Mouse (Mus musculus) liver, postnatal 0 days (tissue): ENCODE measurements around the gene Scamp2. TPM values are rescaled to one million over a fixed set of nuclear protein-coding genes. Genes with fewer than 3 reads are reported as not detected.
A peak's percentile ranks its signal among the peaks of the same experiment; 100 is the strongest.

Source experiments
- ATAC-seq: fragments of 200-750 bp; cut with Nextera tagmentation; 2 replicates; pipeline ENCODE4 v1.8.0; 2017; ENCODE audit warnings: mild to moderate bottlenecking, moderate library complexity
- DNase-seq: peaks from one replicate; pipeline ENCODE4 v3.0.0-alpha.2; 2016
- H3K27ac ChIP-seq: fragments of 300-500 bp; sonication (generic); 2 replicates; pipeline ENCODE4 v1.5.1; 2014; ENCODE audit warnings: antibody characterized with exemption, moderate library complexity, mild to moderate bottlenecking, low read depth
- H3K27me3 ChIP-seq: fragments of 300-500 bp; sonication (generic); 2 replicates; pipeline ENCODE4 v1.6.1; 2014; ENCODE audit warnings: low read length, control low read depth, mixed read lengths; ENCODE audit not compliant: insufficient read depth
- H3K36me3 ChIP-seq: fragments of 300-500 bp; sonication (generic); replicated peaks from 2 replicates; pipeline ENCODE4 v1.6.1; 2014; ENCODE audit warnings: mild to moderate bottlenecking, control low read depth, low read length, moderate library complexity, mixed read lengths; ENCODE audit not compliant: insufficient read depth
- H3K4me1 ChIP-seq: fragments of 300-500 bp; sonication (generic); 2 replicates; pipeline ENCODE4 v1.6.1; 2014; ENCODE audit warnings: antibody characterized with exemption, mild to moderate bottlenecking, control low read depth; ENCODE audit not compliant: insufficient read depth
- H3K4me2 ChIP-seq: fragments of 300-500 bp; sonication (generic); 2 replicates; pipeline ENCODE4 v1.6.1; 2014; ENCODE audit warnings: low read depth, mild to moderate bottlenecking, low read length, moderate library complexity, mixed read lengths
- H3K4me3 ChIP-seq: fragments of 300-500 bp; sonication (generic); 2 replicates; pipeline ENCODE4 v1.5.1; 2014; ENCODE audit warnings: low read depth, low read length
- H3K9ac ChIP-seq: fragments of 300-500 bp; sonication (generic); replicated peaks from 2 replicates; pipeline ENCODE4 v1.6.1; 2014; ENCODE audit warnings: mild to moderate bottlenecking, moderate library complexity
- H3K9me3 ChIP-seq: fragments of 300-500 bp; sonication (generic); 2 replicates; pipeline ENCODE4 v1.6.1; 2016; ENCODE audit warnings: mild to moderate bottlenecking, control low read depth, low read length, mixed read lengths
- CTCF ChIP-seq: sonication (generic); IDR thresholded peaks from 2 replicates; pipeline ENCODE4 v1.5.1; 2016; ENCODE audit warnings: antibody characterized with exemption, low read depth
- EP300 ChIP-seq: IDR thresholded peaks from 2 replicates; pipeline ENCODE4 v1.6.1; 2016; ENCODE audit warnings: antibody characterized with exemption, low read depth, mild to moderate bottlenecking
- WGBS: fragments of 180-500 bp; shearing (Covaris S2); extraction: QIAGEN DNeasy Blood & Tissue Kit; methylation state at CpG from one replicate; pipeline ENCODE4 v1.1.7; 2014; ENCODE audit not compliant: insufficient replicate concordance; 5-methylcytosine and 5-hydroxymethylcytosine counted together
- polyA plus RNA-seq: library from polyadenylated mRNA; unstranded; fragments of >200 nt; fragmentation: Nextera tagmentation; extraction: Ambion mirVana; gene quantifications from 2 replicates; pipeline ENCODE4 v1.2.1, GENCODE M21; 2015

Scamp2 gene
- polyA plus RNA-seq, 1 experiment from 2014 or later = 31.2 TPM

GRCm38 (mm10) chr9:57547869-57548268 is 12.9 kb upstream of the Scamp2 start:
- Histone ChIP-seq H3K27ac (no peak overlapping the region), H3K4me2 (no peak overlapping the region), H3K4me1 (peaks cover 12% of the 10 kb centered on the region), H3K9me3 (no peaks in the 10 kb centered on the region), H3K27me3 (no peaks in the 10 kb centered on the region), H3K9ac (no peak overlapping the region), H3K36me3 (peaks cover 28% of the 10 kb centered on the region), H3K4me3 (no peak overlapping the region)
- WGBS = 80% methylated on average over 11 of the region's 11 CpGs
- no peak for DNase-seq
- no peak for TF ChIP-seq CTCF
- no peak for TF ChIP-seq EP300
- no peak for ATAC-seq

DNA sequence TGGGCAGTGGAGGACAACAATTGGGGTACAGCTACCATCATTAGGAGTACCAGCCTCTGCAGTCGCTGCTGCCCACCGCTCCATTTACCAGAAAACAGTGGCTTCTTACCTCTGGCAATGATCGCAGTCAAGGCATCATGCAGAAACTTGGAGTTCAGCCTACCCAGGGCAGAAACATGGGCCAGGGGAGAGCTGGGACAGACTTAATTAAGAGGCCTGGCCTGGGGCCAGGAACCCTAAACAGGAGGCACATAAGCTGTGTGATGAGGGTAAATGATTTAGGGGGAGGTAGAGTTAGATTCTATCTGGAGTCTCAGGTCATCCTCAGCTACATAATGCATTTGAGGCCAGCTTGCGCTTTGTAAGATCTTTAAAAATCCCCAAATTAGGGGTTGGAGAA is 11.6 kb upstream of the Scamp2 start:
- Histone ChIP-seq H3K4me2 (no peak overlapping the region), H3K9me3 (no peaks in the 10 kb centered on the region), H3K9ac (no peak overlapping the region), H3K4me1 (peaks cover 12% of the 10 kb centered on the region), H3K27ac (no peak overlapping the region), H3K27me3 (no peaks in the 10 kb centered on the region), H3K36me3 (peaks cover 21% of the 10 kb centered on the region), H3K4me3 (no peak overlapping the region)
- no peak for TF ChIP-seq EP300
- no peak for TF ChIP-seq CTCF
- no peak for DNase-seq
- WGBS = 86% methylated on average over 4 of the region's 4 CpGs
- no peak for ATAC-seq

GRCm38 (mm10) chr9:57550126-57550862 is 10.4 kb upstream of the Scamp2 start:
- peaks cover 11% of the 10 kb centered on the region; the same call in 1 of the 2 replicates for H3K36me3 ChIP-seq
- H3K27me3 ChIP-seq = no peaks in the 10 kb centered on the region
- H3K9me3 ChIP-seq = no peaks in the 10 kb centered on the region
- DNase-seq = no peak
- no peak overlapping the region for H3K27ac ChIP-seq
- H3K4me3 ChIP-seq = no peak overlapping the region
- H3K4me1 ChIP-seq = peaks cover 12% of the 10 kb centered on the region
- ATAC-seq = no peak
- 72% methylated on average over 11 of the region's 11 CpGs for WGBS
- H3K4me2 ChIP-seq = no peak overlapping the region
- H3K9ac ChIP-seq = no peak overlapping the region
- no peak for TF ChIP-seq EP300
- no peak for TF ChIP-seq CTCF

DNA sequence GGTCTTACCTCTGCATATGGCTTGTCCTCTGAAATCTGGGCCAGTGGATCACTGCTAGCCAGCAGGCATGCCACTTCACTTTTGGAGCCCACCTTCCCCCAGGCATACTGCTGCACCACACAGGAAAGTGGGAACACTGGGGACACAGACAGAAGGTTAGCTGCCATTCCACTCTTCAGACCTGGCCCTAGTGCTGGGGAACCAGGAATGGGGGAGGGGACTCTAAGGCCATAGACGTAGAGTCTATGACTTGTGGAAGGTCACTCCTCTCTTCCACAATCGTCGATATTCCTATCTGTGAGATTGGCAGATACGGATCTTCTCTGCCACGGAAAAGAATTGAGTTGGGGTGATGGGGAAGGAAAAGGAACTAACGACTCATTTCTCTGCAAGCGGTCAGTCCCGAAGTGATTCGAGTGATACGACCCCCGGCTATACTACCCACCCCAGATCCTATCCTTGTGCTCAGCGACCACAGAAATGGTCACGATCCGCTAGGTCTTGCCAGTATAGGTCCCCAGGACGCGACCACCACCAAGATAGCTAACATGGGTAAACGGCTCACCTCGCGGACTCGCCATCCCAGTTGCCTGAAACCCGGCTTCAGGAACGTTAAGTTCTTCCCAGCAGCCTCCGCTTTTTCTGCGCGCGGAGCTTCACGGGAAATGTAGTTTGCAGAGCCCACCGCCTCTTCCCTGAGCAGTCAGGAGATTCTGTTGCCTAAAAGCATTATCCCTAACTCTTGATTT is 8.4 kb upstream of the Scamp2 start, which contains the start of gene Mpi:
TSS of gene Mpi (minus strand) at position 625 of the 749 bp plus-strand sequence.
- H3K27ac ChIP-seq = no peak within 1 kb of the TSS
- peak within 1 kb of the TSS; percentile 65 for H3K4me3 ChIP-seq
- ATAC-seq (peak; percentile 55; the same call in 1 of the 2 replicates), DNase-seq (peak; percentile 71)
- H3K27me3 ChIP-seq = no peaks in the 10 kb centered on the region
- WGBS = 1% methylated on average over 28 of the region's 28 CpGs
- no peaks in the 10 kb centered on the region for H3K9me3 ChIP-seq
- H3K4me1 ChIP-seq = peaks cover 10% of the 10 kb centered on the region
- TF ChIP-seq EP300 (no peak), CTCF (no peak)
- H3K4me2 ChIP-seq = peak within 1 kb of the TSS; percentile 79
- peaks cover 6% of the 10 kb centered on the region; the same call in 1 of the 2 replicates for H3K36me3 ChIP-seq
- H3K9ac ChIP-seq = peak within 1 kb of the TSS; percentile 65

DNA sequence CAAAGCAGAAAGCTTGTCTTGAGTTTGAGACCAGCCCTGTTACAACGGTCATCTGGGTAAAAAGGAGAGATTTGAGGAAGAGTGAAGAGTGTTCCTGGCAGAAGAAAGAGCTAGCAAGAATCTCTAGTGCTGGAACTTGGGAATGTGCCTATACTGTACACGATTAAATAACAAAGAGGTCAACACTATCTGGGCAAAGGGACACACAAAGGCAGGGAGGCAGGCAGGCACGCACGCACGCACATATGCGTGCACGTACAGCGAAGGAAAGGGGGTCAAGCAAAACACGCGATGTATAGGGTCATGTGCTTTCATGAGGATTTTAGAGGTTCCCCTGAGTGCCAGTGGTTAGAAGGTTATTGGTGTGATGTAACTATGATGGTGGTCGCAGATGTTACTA is 7.6 kb upstream of the Scamp2 start:
- ATAC-seq (no peak), DNase-seq (no peak)
- Histone ChIP-seq H3K4me1 (peaks cover 4% of the 10 kb centered on the region), H3K27ac (no peak overlapping the region), H3K9me3 (no peaks in the 10 kb centered on the region), H3K4me2 (no peak overlapping the region; the same call in 1 of the 2 replicates), H3K4me3 (no peak overlapping the region), H3K9ac (no peak overlapping the region), H3K27me3 (no peaks in the 10 kb centered on the region), H3K36me3 (peaks cover 3% of the 10 kb centered on the region; the same call in 1 of the 2 replicates)
- TF ChIP-seq CTCF (no peak), EP300 (no peak)
- 79% methylated on average over 11 of the region's 11 CpGs for WGBS

DNA sequence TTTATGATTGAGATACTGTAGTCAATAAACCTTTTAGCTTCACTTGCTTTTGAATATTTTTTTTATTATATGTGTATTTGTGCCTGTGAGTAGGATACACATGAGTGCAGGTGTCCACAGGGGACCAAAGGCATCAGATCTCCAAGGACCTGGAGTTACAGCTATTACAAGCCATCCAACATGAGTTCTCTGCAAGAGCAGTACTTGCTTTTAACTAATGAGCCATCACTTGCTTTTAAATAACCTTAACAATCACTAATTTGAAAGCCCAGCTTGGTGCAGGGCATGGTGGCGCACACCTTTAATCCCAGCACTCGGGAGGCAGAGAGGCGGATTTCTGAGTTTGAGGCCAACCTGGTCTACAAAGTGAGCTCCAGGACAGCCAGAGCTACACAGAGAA is 6.0 kb upstream of the Scamp2 start:
- no peak for DNase-seq
- ATAC-seq = no peak

More for the DNA sequence above, 6.0 kb upstream of the Scamp2 start:
- TF ChIP-seq CTCF (no peak), EP300 (no peak)
- Histone ChIP-seq H3K4me3 (no peak overlapping the region), H3K9ac (no peak overlapping the region), H3K27ac (no peak overlapping the region), H3K9me3 (no peaks in the 10 kb centered on the region), H3K36me3 (no peaks in the 10 kb centered on the region; the same call in 1 of the 2 replicates), H3K4me2 (no peak overlapping the region), H3K27me3 (no peaks in the 10 kb centered on the region), H3K4me1 (peaks cover 4% of the 10 kb centered on the region)
- 82% methylated on average over 3 of the region's 3 CpGs for WGBS
